Mouse (Mus musculus) ovary, postnatal 10 days (tissue): ENCODE data around the gene Adamts7.

Experiments used
- DNase-seq: peaks from one replicate; pipeline ENCODE4 v3.0.0; 2022; ENCODE audit warnings: low spot score

Gene Adamts7

GRCm38 (mm10) chr9:90197866-90198383 is 35.1 kb downstream of the Adamts7 start:
- no peak for DNase-seq

GRCm38 (mm10) chr9:90198531-90199449 is 35.9 kb downstream of the Adamts7 start:
- peak; percentile 41 for DNase-seq

- DNase-seq = no peak
These were observed 36.7 kb downstream of the Adamts7 start for GRCm38 (mm10) chr9:90199611-90200010.

- DNase-seq = no peak
These were observed 37.6 kb downstream of the Adamts7 start for GRCm38 (mm10) chr9:90200501-90200900.

GRCm38 (mm10) chr9:90201096-90201495 is 38.2 kb downstream of the Adamts7 start:
- no peak for DNase-seq

- no peak for DNase-seq
These were observed 38.7 kb downstream of the Adamts7 start for GRCm38 (mm10) chr9:90201541-90201940.

GRCm38 (mm10) chr9:90203233-90203632 is 40.4 kb downstream of the Adamts7 start:
- no peak for DNase-seq

GRCm38 (mm10) chr9:90204396-90204915 is 41.6 kb downstream of the Adamts7 start:
- DNase-seq = no peak

- DNase-seq = peak; percentile 75
These were observed 43.6 kb downstream of the Adamts7 start for GRCm38 (mm10) chr9:90206500-90206899.

- DNase-seq = no peak
These were observed 44.9 kb downstream of the Adamts7 start for GRCm38 (mm10) chr9:90207808-90208207.

- DNase-seq = no peak
These were observed 45.8 kb downstream of the Adamts7 start for GRCm38 (mm10) chr9:90208655-90209054.

- DNase-seq = no peak
These were observed 50.3 kb downstream of the Adamts7 start for GRCm38 (mm10) chr9:90213127-90213526.

- no peak for DNase-seq
These were observed 53.6 kb downstream of the Adamts7 start for GRCm38 (mm10) chr9:90216259-90217001.

GRCm38 (mm10) chr9:90217501-90217900 is 54.6 kb downstream of the Adamts7 start:
- DNase-seq = no peak

- DNase-seq = no peak
These were observed 59.4 kb downstream of the Adamts7 start for GRCm38 (mm10) chr9:90222275-90222674.

- DNase-seq = no peak
These were observed 63.3 kb downstream of the Adamts7 start for GRCm38 (mm10) chr9:90226081-90226741.

- no peak for DNase-seq
These were observed 63.9 kb downstream of the Adamts7 start for GRCm38 (mm10) chr9:90226742-90227096.

- DNase-seq = no peak
These were observed 64.3 kb downstream of the Adamts7 start for GRCm38 (mm10) chr9:90227171-90227570.

GRCm38 (mm10) chr9:90232781-90233690 is 70.2 kb downstream of the Adamts7 start:
- no peak for DNase-seq

GRCm38 (mm10) chr9:90233906-90234419 is 71.1 kb downstream of the Adamts7 start:
- no peak for DNase-seq

GRCm38 (mm10) chr9:90234786-90235185 is 71.9 kb downstream of the Adamts7 start:
- no peak for DNase-seq
